Mouse (Mus musculus) hindbrain, embryonic 14.5 days (tissue): ENCODE data around the gene Olfr898. TPM values are rescaled to one million over a fixed set of nuclear protein-coding genes. Genes with fewer than 3 reads are reported as not detected.

Experiments used
- ATAC-seq: fragments of 200-750 bp; cut with Nextera tagmentation; 2 replicates; pipeline ENCODE4 v1.8.0; 2017; ENCODE audit warnings: moderate number of reproducible peaks, mild to moderate bottlenecking, moderate TSS enrichment, moderate library complexity; ENCODE audit not compliant: low FRiP score
- DNase-seq: peaks from one replicate; pipeline ENCODE4 v3.0.0-alpha.2; 2015; ENCODE audit warnings: low spot score
- H3K27ac ChIP-seq: fragments of 300-500 bp; sonication (generic); 2 replicates; pipeline ENCODE4 v1.5.1; 2014; ENCODE audit warnings: mild to moderate bottlenecking, moderate library complexity
- H3K27me3 ChIP-seq: fragments of 300-500 bp; sonication (generic); 2 replicates; pipeline ENCODE4 v1.6.1; 2014; ENCODE audit warnings: mild to moderate bottlenecking, low read length, mixed read lengths; ENCODE audit not compliant: control insufficient read depth, insufficient read depth
- H3K36me3 ChIP-seq: fragments of 300-500 bp; sonication (generic); replicated peaks from 2 replicates; pipeline ENCODE4 v1.6.1; 2014; ENCODE audit not compliant: control insufficient read depth, insufficient read depth
- H3K4me1 ChIP-seq: fragments of 300-500 bp; sonication (generic); replicated peaks from 2 replicates; pipeline ENCODE4 v1.6.1; 2014; ENCODE audit warnings: antibody characterized with exemption, low read length, mixed read lengths; ENCODE audit not compliant: control insufficient read depth, insufficient read depth
- H3K4me2 ChIP-seq: fragments of 300-500 bp; sonication (generic); replicated peaks from 2 replicates; pipeline ENCODE4 v1.6.1; 2014; ENCODE audit warnings: mild to moderate bottlenecking, moderate library complexity
- H3K4me3 ChIP-seq: fragments of 300-500 bp; sonication (generic); replicated peaks from 2 replicates; pipeline ENCODE4 v1.5.1; 2014; ENCODE audit warnings: mild to moderate bottlenecking, low read length
- H3K9ac ChIP-seq: fragments of 300-500 bp; sonication (generic); 2 replicates; pipeline ENCODE4 v1.6.1; 2014
- H3K9me3 ChIP-seq: fragments of 300-500 bp; sonication (generic); 2 replicates; pipeline ENCODE4 v1.6.1; 2016; ENCODE audit warnings: low read length; ENCODE audit not compliant: control insufficient read depth
- WGBS: fragments of 180-500 bp; shearing (Covaris S2); extraction: QIAGEN DNeasy Blood & Tissue Kit; methylation state at CpG from one replicate; pipeline ENCODE4 v1.1.7; 2014; 5-methylcytosine and 5-hydroxymethylcytosine counted together
- polyA plus RNA-seq: library from polyadenylated mRNA; unstranded; fragments of >200 nt; fragmentation: Nextera tagmentation; extraction: Ambion mirVana; gene quantifications from 2 replicates; pipeline ENCODE4 v1.2.1, GENCODE M21; 2014

Olfr898 gene
- polyA plus RNA-seq: not detected in 2 replicates

- Histone ChIP-seq H3K27ac (no peak within 1 kb of the TSS), H3K36me3 (no peaks in the 10 kb centered on the region), H3K9ac (no peak within 1 kb of the TSS), H3K4me2 (no peak within 1 kb of the TSS), H3K27me3 (no peaks in the 10 kb centered on the region), H3K9me3 (no peaks in the 10 kb centered on the region), H3K4me1 (no peaks in the 10 kb centered on the region), H3K4me3 (no peak within 1 kb of the TSS)
- DNase-seq: no peak
- no peak for ATAC-seq
- 97% methylated on average over 4 of the region's 4 CpGs for WGBS
Observed at GRCm38 (mm10) chr9:38348111-38348510, at the start of gene Olfr898. Olfr898 (plus strand) TSS chr9:38348411.

DNA sequence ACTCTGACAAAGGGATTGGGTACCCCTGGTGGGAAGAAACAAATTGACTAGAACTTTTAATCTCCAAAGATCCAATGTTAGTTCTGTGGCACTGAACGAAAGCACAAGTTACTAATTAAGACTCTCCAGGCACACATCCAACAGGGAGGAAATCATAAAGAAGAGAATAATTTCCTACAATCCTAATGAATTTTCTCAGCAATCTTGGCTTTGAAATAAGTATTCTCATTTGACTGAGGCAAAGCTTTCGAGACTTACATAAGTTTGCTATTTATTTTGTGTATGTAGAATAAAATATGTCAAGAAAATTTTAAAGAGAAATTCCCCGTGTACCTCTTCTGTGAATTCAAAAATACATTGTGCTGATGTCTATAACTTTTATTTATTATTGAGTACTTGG lies 19.5 kb upstream of the Olfr898 start, which contains the start of gene Olfr25:
Gene Olfr25 (plus strand): TSS at position 301 of the 400 bp plus-strand sequence.
- 92% methylated on average over 3 of the region's 3 CpGs for WGBS
- no peaks in the 10 kb centered on the region for H3K36me3 ChIP-seq
- no peak for ATAC-seq
- H3K9ac ChIP-seq: no peak within 1 kb of the TSS
- DNase-seq: no peak
- no peak within 1 kb of the TSS for H3K4me2 ChIP-seq
- H3K27me3 ChIP-seq: no peaks in the 10 kb centered on the region
- H3K9me3 ChIP-seq: no peaks in the 10 kb centered on the region
- H3K4me3 ChIP-seq: no peak within 1 kb of the TSS
- no peaks in the 10 kb centered on the region for H3K4me1 ChIP-seq
- no peak within 1 kb of the TSS for H3K27ac ChIP-seq

DNA sequence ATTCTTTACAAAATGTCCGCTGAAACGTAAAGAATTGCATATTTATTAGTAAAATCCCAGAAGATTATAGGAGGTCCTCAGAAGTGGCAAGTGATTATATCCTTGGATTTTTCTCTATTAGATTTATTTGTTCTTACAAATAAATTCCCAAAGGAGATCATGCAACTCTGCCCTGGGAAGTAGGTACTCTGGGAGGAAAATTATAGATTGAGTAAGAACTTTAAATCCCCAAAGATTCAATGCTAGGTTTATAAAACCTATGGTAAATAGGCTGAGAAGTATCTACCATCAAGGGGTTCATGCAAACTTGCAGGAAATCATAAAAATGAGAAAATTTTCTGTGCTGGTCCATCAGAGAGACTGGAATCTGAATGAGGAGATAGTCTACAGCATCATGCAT lies 18.4 kb downstream of the Olfr898 start, which contains the start of gene Olfr250:
Gene Olfr250 (plus strand): TSS at position 301 of the 400 bp plus-strand sequence.
- no peak within 1 kb of the TSS for H3K9ac ChIP-seq
- no peaks in the 10 kb centered on the region for H3K9me3 ChIP-seq
- H3K36me3 ChIP-seq: no peaks in the 10 kb centered on the region
- H3K27me3 ChIP-seq: no peaks in the 10 kb centered on the region
- WGBS: 87% methylated on average over 2 of the region's 2 CpGs
- H3K4me2 ChIP-seq: no peak within 1 kb of the TSS
- DNase-seq (no peak), ATAC-seq (no peak)
- no peak within 1 kb of the TSS for H3K4me3 ChIP-seq
- no peak within 1 kb of the TSS for H3K27ac ChIP-seq
- H3K4me1 ChIP-seq: no peaks in the 10 kb centered on the region

GRCm38 (mm10) chr9:38376786-38377185 lies 28.6 kb downstream of the Olfr898 start, which contains the start of gene Olfr251:
Olfr251 (plus strand) TSS chr9:38377086.
- Histone ChIP-seq H3K27ac (no peak within 1 kb of the TSS), H3K9me3 (no peaks in the 10 kb centered on the region), H3K27me3 (no peaks in the 10 kb centered on the region), H3K4me2 (no peak within 1 kb of the TSS), H3K4me3 (no peak within 1 kb of the TSS), H3K4me1 (no peaks in the 10 kb centered on the region), H3K9ac (no peak within 1 kb of the TSS), H3K36me3 (no peaks in the 10 kb centered on the region)
- DNase-seq (no peak), ATAC-seq (no peak)
- 74% methylated on average over 2 of the region's 2 CpGs for WGBS

DNA sequence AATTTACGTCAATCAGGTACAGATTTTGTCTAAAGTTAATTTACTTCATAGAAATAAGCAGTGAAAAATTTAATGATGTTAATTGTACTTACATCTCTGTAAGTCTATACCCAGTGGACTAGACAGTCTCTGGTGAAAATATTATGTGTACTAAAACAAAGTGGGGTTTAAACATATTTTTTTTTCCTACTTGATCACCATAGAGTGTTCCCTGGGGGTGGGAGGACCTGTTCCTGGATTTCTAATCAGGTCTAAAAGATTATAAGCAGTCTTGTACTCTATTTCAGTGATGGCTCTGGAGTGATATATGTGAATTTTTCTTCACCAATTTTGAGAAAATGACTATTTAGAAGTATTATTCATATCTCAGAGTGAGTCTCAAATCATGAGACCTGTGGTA lies 53.2 kb downstream of the Olfr898 start, which contains the start of gene Olfr147:
Gene Olfr147 (plus strand): TSS at position 301 of the 400 bp plus-strand sequence.
- H3K4me2 ChIP-seq: no peak within 1 kb of the TSS
- H3K36me3 ChIP-seq: no peaks in the 10 kb centered on the region
- no peak for DNase-seq
- H3K4me1 ChIP-seq: no peaks in the 10 kb centered on the region
- no peak for ATAC-seq
- no peak within 1 kb of the TSS for H3K9ac ChIP-seq
- H3K27ac ChIP-seq: no peak within 1 kb of the TSS
- no peaks in the 10 kb centered on the region for H3K9me3 ChIP-seq
- H3K4me3 ChIP-seq: no peak within 1 kb of the TSS
- WGBS: 87% methylated on average over 1 of the region's 1 CpGs
- H3K27me3 ChIP-seq: no peaks in the 10 kb centered on the region

Other genes with a start within 250 kb of the Olfr898 start
- not detected in 2 replicates for gene Olfr888, start 240.3 kb upstream of the Olfr898 start, polyA plus RNA-seq
- 0.07 and 0.08 TPM in 2 replicates for gene Olfr889, start 233.2 kb upstream of the Olfr898 start, polyA plus RNA-seq
- not detected in 2 replicates for gene Olfr890, start 205.9 kb upstream of the Olfr898 start, polyA plus RNA-seq
- gene Olfr891, start 167.6 kb upstream of the Olfr898 start, polyA plus RNA-seq: not detected in 2 replicates
- gene Olfr893, start 140.0 kb upstream of the Olfr898 start, polyA plus RNA-seq: not detected in 2 replicates
- gene Olfr894, start 130.4 kb upstream of the Olfr898 start, polyA plus RNA-seq: not detected in 2 replicates
- gene Olfr143, start 95.6 kb upstream of the Olfr898 start, polyA plus RNA-seq: not detected in 2 replicates
- gene Olfr895, start 80.6 kb upstream of the Olfr898 start, polyA plus RNA-seq: not detected in 2 replicates
- not detected in 2 replicates for gene Olfr896-ps1, start 57.3 kb upstream of the Olfr898 start, polyA plus RNA-seq
- gene Olfr25, start 19.4 kb upstream of the Olfr898 start, polyA plus RNA-seq: not detected in 2 replicates
- not detected in 2 replicates for gene Olfr250, start 18.5 kb downstream of the Olfr898 start, polyA plus RNA-seq
- gene Olfr251, start 28.7 kb downstream of the Olfr898 start, polyA plus RNA-seq: not detected in 2 replicates
- gene Olfr147, start 53.3 kb downstream of the Olfr898 start, polyA plus RNA-seq: not detected in 2 replicates
- not detected in 2 replicates for gene Olfr901, start 81.0 kb downstream of the Olfr898 start, polyA plus RNA-seq
- not detected in 2 replicates for gene Olfr902, start 99.2 kb downstream of the Olfr898 start, polyA plus RNA-seq
- not detected in 2 replicates for gene Olfr904, start 114.7 kb downstream of the Olfr898 start, polyA plus RNA-seq
- not detected in 2 replicates for gene Olfr905, start 122.7 kb downstream of the Olfr898 start, polyA plus RNA-seq
- gene Olfr906, start 138.7 kb downstream of the Olfr898 start, polyA plus RNA-seq: not detected in 2 replicates
- not detected in 2 replicates for gene Olfr907, start 147.4 kb downstream of the Olfr898 start, polyA plus RNA-seq
- gene Olfr911-ps1, start 173.2 kb downstream of the Olfr898 start, polyA plus RNA-seq: not detected in 2 replicates
- gene Olfr910, start 189.4 kb downstream of the Olfr898 start, polyA plus RNA-seq: not detected in 2 replicates
- gene Olfr912, start 231.8 kb downstream of the Olfr898 start, polyA plus RNA-seq: not detected in 2 replicates
- gene Olfr913, start 244.3 kb downstream of the Olfr898 start, polyA plus RNA-seq: not detected in 2 replicates